Mouse (Mus musculus): ENCODE data around the gene Hpcal4. TPM values are rescaled to one million over a fixed set of nuclear protein-coding genes. Genes with fewer than 3 reads are reported as not detected.

Gene Hpcal4
- polyA plus RNA-seq, 1 experiment from 2014 or later, result 0.28 TPM

Other genes starting within 250 kb of the Hpcal4 start
- gene Mfsd2a, start 222.0 kb upstream of the Hpcal4 start, polyA plus RNA-seq (2015; fragmentation: Nextera tagmentation; extraction: Ambion mirVana), result 10.5 and 11.4 TPM in 2 replicates
- gene Mycl, start 187.6 kb upstream of the Hpcal4 start, polyA plus RNA-seq (2015; fragmentation: Nextera tagmentation; extraction: Ambion mirVana), result 38.9 and 49.5 TPM in 2 replicates
- 21.6 and 23.4 TPM in 2 replicates for gene Trit1, start 166.6 kb upstream of the Hpcal4 start, polyA plus RNA-seq (2015; fragmentation: Nextera tagmentation; extraction: Ambion mirVana)
- 1.2 and 1.7 TPM in 2 replicates for gene Bmp8b, start 78.1 kb upstream of the Hpcal4 start, polyA plus RNA-seq (2015; fragmentation: Nextera tagmentation; extraction: Ambion mirVana)
- 0.13 and 0.24 TPM in 2 replicates for gene Oxct2b, start 67.0 kb upstream of the Hpcal4 start, polyA plus RNA-seq (2015; fragmentation: Nextera tagmentation; extraction: Ambion mirVana)
- gene Ppie, start 43.3 kb upstream of the Hpcal4 start, polyA plus RNA-seq (2015; fragmentation: Nextera tagmentation; extraction: Ambion mirVana), result 92.8 and 93.7 TPM in 2 replicates
- not detected in 2 replicates for gene Nt5c1a, start 18.3 kb downstream of the Hpcal4 start, polyA plus RNA-seq (2015; fragmentation: Nextera tagmentation; extraction: Ambion mirVana)
- gene Heyl, start 50.3 kb downstream of the Hpcal4 start, polyA plus RNA-seq (2015; fragmentation: Nextera tagmentation; extraction: Ambion mirVana), result 15.6 and 16.8 TPM in 2 replicates
- 37.5 and 45.0 TPM in 2 replicates for gene Pabpc4, start 79.1 kb downstream of the Hpcal4 start, polyA plus RNA-seq (2015; fragmentation: Nextera tagmentation; extraction: Ambion mirVana)
- 0.14 and 0.21 TPM in 2 replicates for gene Oxct2a, start 140.4 kb downstream of the Hpcal4 start, polyA plus RNA-seq (2015; fragmentation: Nextera tagmentation; extraction: Ambion mirVana)
- gene Bmp8a, start 160.0 kb downstream of the Hpcal4 start, polyA plus RNA-seq (2015; fragmentation: Nextera tagmentation; extraction: Ambion mirVana), result 5.8 and 5.9 TPM in 2 replicates

Measured in embryonic facial prominence, embryonic 15.5 days (tissue).